Mouse (Mus musculus): ENCODE measurements around the gene Cnga2.

DNA sequence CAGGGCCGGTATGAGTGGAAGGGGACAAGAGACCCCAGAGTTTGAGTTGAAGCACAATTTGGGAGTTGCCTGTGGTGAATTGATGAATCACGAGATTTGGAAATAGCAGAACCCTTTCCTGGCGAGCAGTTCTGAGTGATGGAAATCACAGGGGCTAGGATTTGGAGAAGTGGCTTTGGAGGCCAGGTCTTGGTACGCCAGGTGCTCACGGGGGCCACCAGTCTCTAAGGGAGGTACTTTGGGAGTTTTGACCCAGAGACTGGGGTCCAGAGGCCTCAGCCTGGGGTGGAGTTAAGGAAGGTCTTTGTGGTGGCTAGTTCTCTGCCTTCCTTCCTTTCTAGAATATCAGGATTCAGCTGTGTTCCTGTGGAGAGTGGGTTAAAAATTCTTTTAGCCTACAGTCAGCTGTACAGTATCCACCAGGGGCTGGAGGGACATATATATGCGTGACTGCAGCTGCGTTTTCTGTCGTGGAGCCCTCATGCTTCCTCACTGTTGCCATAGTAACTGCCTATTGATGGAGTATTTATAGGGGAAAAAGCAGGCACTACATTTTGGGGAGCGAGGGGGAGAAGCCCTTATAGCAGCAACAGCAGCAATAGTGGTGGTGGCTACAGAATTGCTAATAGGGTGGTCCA is 28.3 kb upstream of the Cnga2 start:
- no peak for TF ChIP-seq CHD2 (IDR thresholded peaks at IDR 0.05; ENCODE audit: low read depth, low read length)
- no peak for TF ChIP-seq HCFC1 (IDR thresholded peaks at IDR 0.05; ENCODE audit: borderline replicate concordance, insufficient read depth, low read length)
